Mouse (Mus musculus): ENCODE measurements around the gene Ifitm1. TPM values are rescaled to one million over a fixed set of nuclear protein-coding genes. Genes with fewer than 3 reads are reported as not detected.

The Ifitm1 gene
- polyA plus RNA-seq, 1 experiment from 2014 or later = 21.3 TPM

DNA sequence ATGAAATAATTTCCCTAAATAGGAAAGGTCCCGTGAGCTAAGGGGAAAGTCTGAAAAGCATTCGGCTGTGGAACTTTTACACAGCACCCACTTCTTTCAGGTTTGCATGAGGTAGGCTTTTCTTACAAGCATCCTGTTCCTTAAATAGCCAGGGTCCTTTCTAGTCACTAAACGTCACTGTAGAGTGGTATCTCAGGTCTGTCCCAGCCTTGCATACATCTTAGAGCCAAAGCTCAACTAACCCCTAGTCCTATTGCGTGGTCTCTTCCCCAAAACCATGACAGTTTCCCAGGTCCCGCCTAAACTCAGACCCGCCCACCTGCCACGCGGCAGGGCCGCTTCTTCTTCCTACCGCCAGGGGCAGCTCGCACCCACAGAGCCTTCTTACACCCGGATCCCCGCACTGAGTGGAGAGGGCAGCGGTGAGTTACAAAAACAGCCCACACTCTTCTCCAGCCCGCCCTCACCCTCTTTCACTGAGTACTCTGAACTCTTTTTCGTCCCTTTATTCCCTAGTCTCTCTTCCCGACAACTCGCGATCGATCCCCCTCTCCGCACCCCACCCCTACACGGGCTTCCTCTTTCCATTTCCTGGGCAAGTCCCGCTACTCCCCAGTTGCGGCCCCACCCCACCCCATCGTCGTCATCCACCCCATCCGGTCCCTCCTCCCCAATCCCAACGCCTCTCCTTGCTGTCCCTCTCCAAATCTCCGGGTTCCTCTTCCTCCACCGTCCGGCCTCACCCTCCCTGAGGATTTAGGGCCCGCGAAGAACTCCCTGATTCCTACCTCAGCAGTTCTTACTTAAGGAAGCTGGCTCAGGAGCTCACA is 25.6 kb upstream of the Ifitm1 start, which contains the start of gene Pgghg:
Pgghg (plus strand) TSS at position 170 of the 830 bp plus-strand sequence.
- Histone ChIP-seq H3K4me1 (replicated peaks) (peaks cover 38% of the 10 kb centered on the region), H3K27me3 (peaks cover 8% of the 10 kb centered on the region; the same call in 1 of the 2 replicates), H3K9ac (peak within 1 kb of the TSS; percentile 65), H3K27ac (replicated peaks) (peak within 1 kb of the TSS; percentile 86), H3K4me3 (replicated peaks) (peak within 1 kb of the TSS; percentile 65), H3K4me2 (peak within 1 kb of the TSS; percentile 78), H3K9me3 (replicated peaks) (no peaks in the 10 kb centered on the region), H3K36me3 (replicated peaks) (peaks cover 10% of the 10 kb centered on the region; the same call in 1 of the 2 replicates)
- under 1% methylated on average over 33 of the region's 33 CpGs for WGBS (ENCODE audit: insufficient replicate concordance)
- ATAC-seq (ENCODE audit: insufficient read depth) = peak; percentile 86

- Histone ChIP-seq H3K27ac (replicated peaks) (peak overlapping the region; percentile 86), H3K27me3 (no peaks in the 10 kb centered on the region), H3K4me3 (replicated peaks) (peak overlapping the region; percentile 65), H3K4me1 (replicated peaks) (peaks cover 47% of the 10 kb centered on the region), H3K9me3 (replicated peaks) (no peaks in the 10 kb centered on the region), H3K36me3 (replicated peaks) (peaks cover 13% of the 10 kb centered on the region; the same call in 1 of the 2 replicates), H3K4me2 (peak overlapping the region; percentile 78), H3K9ac (peak overlapping the region; percentile 65)
- ATAC-seq (ENCODE audit: insufficient read depth) = 0 out of 2 replicates have a peak, but pooled peaks have one; percentile 8
- 53% methylated on average over 9 of the region's 9 CpGs for WGBS (ENCODE audit: insufficient replicate concordance)
These were observed 24.7 kb upstream of the Ifitm1 start for GRCm38 (mm10) chr7:140942341-140942740.

GRCm38 (mm10) chr7:140942811-140943210 is 24.2 kb upstream of the Ifitm1 start:
- H3K27ac ChIP-seq (replicated peaks) = no peak overlapping the region
- H3K9ac ChIP-seq = no peak overlapping the region
- peaks cover 17% of the 10 kb centered on the region; the same call in 1 of the 2 replicates for H3K36me3 ChIP-seq (replicated peaks)
- no peak for ATAC-seq (ENCODE audit: insufficient read depth)
- no peak overlapping the region for H3K4me3 ChIP-seq (replicated peaks)
- peaks cover 52% of the 10 kb centered on the region for H3K4me1 ChIP-seq (replicated peaks)
- H3K9me3 ChIP-seq (replicated peaks) = no peaks in the 10 kb centered on the region
- no peak overlapping the region; the same call in 1 of the 2 replicates for H3K4me2 ChIP-seq
- 76% methylated on average over 10 of the region's 10 CpGs for WGBS (ENCODE audit: insufficient replicate concordance)
- no peaks in the 10 kb centered on the region for H3K27me3 ChIP-seq

- WGBS (ENCODE audit: insufficient replicate concordance) = 71% methylated on average over 4 of the region's 4 CpGs
- H3K4me1 ChIP-seq (replicated peaks) = peaks cover 56% of the 10 kb centered on the region
These were observed 23.7 kb upstream of the Ifitm1 start for GRCm38 (mm10) chr7:140943356-140943755.

DNA sequence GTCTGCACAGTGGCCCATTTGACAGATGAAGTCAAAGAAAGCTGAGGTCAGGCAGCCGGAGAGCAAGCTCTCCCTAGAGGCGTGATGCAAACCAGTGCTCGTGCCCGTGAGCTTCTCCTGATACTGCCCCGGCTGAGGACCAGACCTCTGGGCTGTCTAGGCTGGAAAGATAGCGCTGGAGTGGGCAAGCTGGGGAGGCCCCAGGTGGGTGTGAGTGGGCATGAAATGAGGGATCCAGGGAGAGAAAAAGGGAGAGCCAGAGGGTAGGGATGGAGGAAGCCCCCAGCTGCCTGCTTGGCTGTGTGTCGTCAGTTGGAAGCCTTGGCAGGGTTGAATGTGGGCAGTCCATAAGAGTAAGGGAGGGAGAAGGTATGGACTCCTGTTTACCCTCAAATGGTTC is 22.8 kb upstream of the Ifitm1 start:
- H3K4me2 ChIP-seq = no peak overlapping the region
- no peaks in the 10 kb centered on the region for H3K27me3 ChIP-seq
- WGBS (ENCODE audit: insufficient replicate concordance) = 67% methylated on average over 7 of the region's 7 CpGs
- no peak overlapping the region for H3K27ac ChIP-seq (replicated peaks)
- peaks cover 55% of the 10 kb centered on the region for H3K4me1 ChIP-seq (replicated peaks)
- no peak overlapping the region for H3K4me3 ChIP-seq (replicated peaks)
- no peak for ATAC-seq (ENCODE audit: insufficient read depth)
- no peak overlapping the region for H3K9ac ChIP-seq
- no peaks in the 10 kb centered on the region for H3K9me3 ChIP-seq (replicated peaks)
- H3K36me3 ChIP-seq (replicated peaks) = peaks cover 27% of the 10 kb centered on the region; the same call in 1 of the 2 replicates

More at GRCm38 (mm10) chr7:140943356-140943755, 23.7 kb upstream of the Ifitm1 start:
- peaks cover 18% of the 10 kb centered on the region; the same call in 1 of the 2 replicates for H3K36me3 ChIP-seq (replicated peaks)
- H3K9ac ChIP-seq = no peak overlapping the region
- no peaks in the 10 kb centered on the region for H3K27me3 ChIP-seq
- ATAC-seq (ENCODE audit: insufficient read depth) = no peak
- H3K4me3 ChIP-seq (replicated peaks) = no peak overlapping the region
- H3K9me3 ChIP-seq (replicated peaks) = no peaks in the 10 kb centered on the region
- no peak overlapping the region for H3K4me2 ChIP-seq
- H3K27ac ChIP-seq (replicated peaks) = 0 out of 2 replicates have a peak overlapping the region, but pooled peaks have one; percentile 14

- Histone ChIP-seq H3K4me1 (replicated peaks) (peaks cover 55% of the 10 kb centered on the region), H3K27me3 (no peaks in the 10 kb centered on the region), H3K9ac (no peak overlapping the region), H3K36me3 (replicated peaks) (peaks cover 37% of the 10 kb centered on the region; the same call in 1 of the 2 replicates), H3K4me3 (replicated peaks) (no peak overlapping the region), H3K9me3 (replicated peaks) (no peaks in the 10 kb centered on the region), H3K4me2 (no peak overlapping the region), H3K27ac (replicated peaks) (no peak overlapping the region)
- no peak for ATAC-seq (ENCODE audit: insufficient read depth)
- 74% methylated on average over 5 of the region's 5 CpGs for WGBS (ENCODE audit: insufficient replicate concordance)
These were observed 21.8 kb upstream of the Ifitm1 start for GRCm38 (mm10) chr7:140945247-140945646.

GRCm38 (mm10) chr7:140946311-140946710 is 20.7 kb upstream of the Ifitm1 start:
- Histone ChIP-seq H3K4me1 (replicated peaks) (peaks cover 59% of the 10 kb centered on the region), H3K4me2 (no peak overlapping the region), H3K9me3 (replicated peaks) (no peaks in the 10 kb centered on the region), H3K4me3 (replicated peaks) (no peak overlapping the region), H3K27me3 (no peaks in the 10 kb centered on the region), H3K27ac (replicated peaks) (0 out of 2 replicates have a peak overlapping the region, but pooled peaks have one; percentile 2), H3K36me3 (replicated peaks) (peaks cover 37% of the 10 kb centered on the region; the same call in 1 of the 2 replicates), H3K9ac (no peak overlapping the region)
- no peak for ATAC-seq (ENCODE audit: insufficient read depth)
- 61% methylated on average over 10 of the region's 10 CpGs for WGBS (ENCODE audit: insufficient replicate concordance)

GRCm38 (mm10) chr7:140946980-140947379 is 20.0 kb upstream of the Ifitm1 start:
- H3K9me3 ChIP-seq (replicated peaks) = no peaks in the 10 kb centered on the region
- no peak overlapping the region for H3K9ac ChIP-seq
- H3K4me2 ChIP-seq = no peak overlapping the region
- no peaks in the 10 kb centered on the region for H3K27me3 ChIP-seq
- H3K4me3 ChIP-seq (replicated peaks) = no peak overlapping the region
- 19% methylated on average over 7 of the region's 7 CpGs for WGBS (ENCODE audit: insufficient replicate concordance)
- H3K4me1 ChIP-seq (replicated peaks) = peaks cover 59% of the 10 kb centered on the region
- 0 out of 2 replicates have a peak overlapping the region, but pooled peaks have one; percentile 2 for H3K27ac ChIP-seq (replicated peaks)
- peaks cover 37% of the 10 kb centered on the region; the same call in 1 of the 2 replicates for H3K36me3 ChIP-seq (replicated peaks)
- peak; percentile 27; the same call in 1 of the 2 replicates for ATAC-seq (ENCODE audit: insufficient read depth)

- no peak overlapping the region for H3K4me3 ChIP-seq (replicated peaks)
- H3K4me2 ChIP-seq = no peak overlapping the region
- peaks cover 40% of the 10 kb centered on the region; the same call in 1 of the 2 replicates for H3K36me3 ChIP-seq (replicated peaks)
- no peak overlapping the region for H3K27ac ChIP-seq (replicated peaks)
- 30% methylated on average over 8 of the region's 8 CpGs for WGBS (ENCODE audit: insufficient replicate concordance)
- peak; percentile 22; the same call in 1 of the 2 replicates for ATAC-seq (ENCODE audit: insufficient read depth)
- H3K9ac ChIP-seq = no peak overlapping the region
- no peaks in the 10 kb centered on the region for H3K27me3 ChIP-seq
- H3K4me1 ChIP-seq (replicated peaks) = peaks cover 57% of the 10 kb centered on the region
- no peaks in the 10 kb centered on the region for H3K9me3 ChIP-seq (replicated peaks)
These were observed 18.9 kb upstream of the Ifitm1 start for GRCm38 (mm10) chr7:140948161-140948560.

DNA sequence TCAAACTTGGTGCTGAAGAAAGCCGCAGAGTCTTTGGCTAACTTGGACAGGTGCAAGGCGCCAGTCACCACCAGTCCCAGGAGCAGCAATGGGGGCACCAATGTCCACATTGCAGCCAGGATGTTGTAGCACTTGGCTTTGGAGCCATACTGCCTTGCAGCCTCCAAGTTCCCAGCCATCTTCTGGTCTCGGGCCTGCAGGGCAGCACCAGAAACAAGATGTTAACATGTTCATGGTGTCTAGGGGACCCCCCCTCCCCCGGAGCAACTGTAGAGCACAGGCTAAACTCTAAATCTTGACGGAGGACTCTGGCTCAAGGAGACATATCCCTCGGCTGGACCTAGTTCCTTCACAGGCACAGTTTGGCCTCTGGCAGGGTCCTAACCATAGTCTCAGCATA is 17.8 kb upstream of the Ifitm1 start:
- no peak overlapping the region for H3K4me2 ChIP-seq
- H3K9me3 ChIP-seq (replicated peaks) = no peaks in the 10 kb centered on the region
- H3K27ac ChIP-seq (replicated peaks) = no peak overlapping the region
- H3K4me1 ChIP-seq (replicated peaks) = peaks cover 61% of the 10 kb centered on the region
- H3K27me3 ChIP-seq = no peaks in the 10 kb centered on the region
- no peak for ATAC-seq (ENCODE audit: insufficient read depth)
- H3K36me3 ChIP-seq (replicated peaks) = peaks cover 41% of the 10 kb centered on the region; the same call in 1 of the 2 replicates
- no peak overlapping the region for H3K9ac ChIP-seq
- 68% methylated on average over 6 of the region's 6 CpGs for WGBS (ENCODE audit: insufficient replicate concordance)
- no peak overlapping the region for H3K4me3 ChIP-seq (replicated peaks)
